Mouse (Mus musculus) forebrain, postnatal 0 days (tissue): ENCODE measurements around the gene Top2b. TPM values are rescaled to one million over a fixed set of nuclear protein-coding genes. Genes with fewer than 3 reads are reported as not detected.
A peak's percentile ranks its signal among the peaks of the same experiment; 100 is the strongest.

ENCODE experiments used
- ATAC-seq: fragments of 200-750 bp; cut with Nextera tagmentation; 2 replicates; pipeline ENCODE4 v1.8.0; 2017; ENCODE audit warnings: mild to moderate bottlenecking, moderate library complexity
- DNase-seq: peaks from one replicate; pipeline ENCODE4 v3.0.0-alpha.2; 2015
- H3K27ac ChIP-seq: fragments of 300-500 bp; sonication (generic); 2 replicates; pipeline ENCODE4 v1.5.1; 2014; ENCODE audit warnings: low read depth, mild to moderate bottlenecking, antibody characterized with exemption, low read length, moderate library complexity, mixed read lengths
- H3K27me3 ChIP-seq: fragments of 300-500 bp; sonication (generic); 2 replicates; pipeline ENCODE4 v1.6.1; 2014; ENCODE audit warnings: mild to moderate bottlenecking, low read length, mixed read lengths; ENCODE audit not compliant: insufficient read depth
- H3K36me3 ChIP-seq: fragments of 300-500 bp; sonication (generic); 2 replicates; pipeline ENCODE4 v1.6.1; 2014; ENCODE audit warnings: mild to moderate bottlenecking, moderate library complexity; ENCODE audit not compliant: insufficient read depth
- H3K4me1 ChIP-seq: fragments of 300-500 bp; sonication (generic); 2 replicates; pipeline ENCODE4 v1.6.1; 2014; ENCODE audit warnings: antibody characterized with exemption; ENCODE audit not compliant: insufficient read depth
- H3K4me2 ChIP-seq: fragments of 300-500 bp; sonication (generic); 2 replicates; pipeline ENCODE4 v1.6.1; 2014; ENCODE audit warnings: low read depth, mild to moderate bottlenecking, moderate library complexity
- H3K4me3 ChIP-seq: fragments of 300-500 bp; sonication (generic); 2 replicates; pipeline ENCODE4 v1.5.1; 2014; ENCODE audit warnings: low read depth, low read length, mixed read lengths
- H3K9ac ChIP-seq: fragments of 300-500 bp; sonication (generic); 2 replicates; pipeline ENCODE4 v1.6.1; 2014; ENCODE audit warnings: mild to moderate bottlenecking
- H3K9me3 ChIP-seq: fragments of 300-500 bp; sonication (generic); 2 replicates; pipeline ENCODE4 v1.6.1; 2016; ENCODE audit warnings: low read length
- CTCF ChIP-seq: sonication (generic); IDR thresholded peaks from 2 replicates; pipeline ENCODE4 v1.5.1; 2016; ENCODE audit warnings: antibody characterized with exemption, control low read depth, low read depth
- WGBS: fragments of 180-500 bp; shearing (Covaris S2); extraction: QIAGEN DNeasy Blood & Tissue Kit; methylation state at CpG from one replicate; pipeline ENCODE4 v1.1.7; 2014; 5-methylcytosine and 5-hydroxymethylcytosine counted together
- polyA plus RNA-seq: library from polyadenylated mRNA; unstranded; fragments of >200 nt; fragmentation: Nextera tagmentation; extraction: Ambion mirVana; gene quantifications from 2 replicates; pipeline ENCODE4 v1.2.1, GENCODE M21; 2015
- total RNA-seq: library from RNA; depleted of rRNA; stranded (reverse); fragments of >200 nt; gene quantifications from 2 replicates; pipeline ENCODE4 v1.2.3, GENCODE M21; 2014; rRNA removed

The Top2b gene
- 173 and 198 TPM in 2 replicates for total RNA-seq
- 45.0 and 52.8 TPM in 2 replicates for polyA plus RNA-seq

GRCm38 (mm10) chr14:16364878-16365337, at the start of gene Top2b:
Gene Top2b (plus strand): TSS chr14:16365179.
- no peak for TF ChIP-seq CTCF
- ATAC-seq, result peak; percentile 98

GRCm38 (mm10) chr14:16316715-16317114, 48.3 kb upstream of the Top2b start:
- ATAC-seq (no peak), DNase-seq (no peak)
- WGBS, result 85% methylated on average over 1 of the region's 1 CpGs
- no peak overlapping the region for H3K27ac ChIP-seq
- no peaks in the 10 kb centered on the region for H3K36me3 ChIP-seq
- no peak overlapping the region for H3K9ac ChIP-seq
- no peaks in the 10 kb centered on the region for H3K4me1 ChIP-seq
- H3K9me3 ChIP-seq, result no peaks in the 10 kb centered on the region
- TF ChIP-seq CTCF, result no peak
- H3K27me3 ChIP-seq, result no peaks in the 10 kb centered on the region
- H3K4me2 ChIP-seq, result no peak overlapping the region
- H3K4me3 ChIP-seq, result no peak overlapping the region

More at GRCm38 (mm10) chr14:16364878-16365337, at the start of gene Top2b:
- Histone ChIP-seq H3K9me3 (no peaks in the 10 kb centered on the region), H3K36me3 (no peaks in the 10 kb centered on the region), H3K27me3 (no peaks in the 10 kb centered on the region), H3K4me2 (peak within 1 kb of the TSS; percentile 85), H3K4me1 (peaks cover 11% of the 10 kb centered on the region; the same call in 1 of the 2 replicates), H3K27ac (peak within 1 kb of the TSS; percentile 98), H3K4me3 (peak within 1 kb of the TSS; percentile 82), H3K9ac (peak within 1 kb of the TSS; percentile 99)
- WGBS, result 0% methylated on average over 32 of the region's 32 CpGs
- DNase-seq, result peak; percentile 98

- Histone ChIP-seq H3K9me3 (no peaks in the 10 kb centered on the region), H3K4me1 (no peaks in the 10 kb centered on the region), H3K4me3 (no peak overlapping the region), H3K27ac (no peak overlapping the region), H3K36me3 (no peaks in the 10 kb centered on the region), H3K27me3 (no peaks in the 10 kb centered on the region), H3K9ac (no peak overlapping the region), H3K4me2 (no peak overlapping the region)
- no peak for DNase-seq
- 86% methylated on average over 2 of the region's 2 CpGs for WGBS
- TF ChIP-seq CTCF, result no peak
- no peak for ATAC-seq
Observed at GRCm38 (mm10) chr14:16319818-16320217, 45.2 kb upstream of the Top2b start.

- DNase-seq (no peak), ATAC-seq (no peak)
- Histone ChIP-seq H3K9ac (no peak overlapping the region), H3K27ac (no peak overlapping the region), H3K36me3 (no peaks in the 10 kb centered on the region), H3K27me3 (no peaks in the 10 kb centered on the region), H3K9me3 (no peaks in the 10 kb centered on the region), H3K4me2 (no peak overlapping the region), H3K4me1 (no peaks in the 10 kb centered on the region), H3K4me3 (no peak overlapping the region)
- TF ChIP-seq CTCF, result no peak
- 83% methylated on average over 4 of the region's 4 CpGs for WGBS
Observed at GRCm38 (mm10) chr14:16324394-16324793, 40.6 kb upstream of the Top2b start.

- ATAC-seq (no peak), DNase-seq (no peak)
- no peak for TF ChIP-seq CTCF
- Histone ChIP-seq H3K4me2 (no peak overlapping the region), H3K27me3 (no peaks in the 10 kb centered on the region), H3K4me3 (no peak overlapping the region), H3K27ac (no peak overlapping the region), H3K4me1 (no peaks in the 10 kb centered on the region), H3K9ac (no peak overlapping the region), H3K9me3 (no peaks in the 10 kb centered on the region), H3K36me3 (no peaks in the 10 kb centered on the region)
- WGBS, result 45% methylated on average over 1 of the region's 1 CpGs
Observed at GRCm38 (mm10) chr14:16325208-16325607, 39.8 kb upstream of the Top2b start.

- WGBS, result 3% methylated on average over 2 of the region's 2 CpGs
- H3K9me3 ChIP-seq, result no peaks in the 10 kb centered on the region
- no peak overlapping the region for H3K4me2 ChIP-seq
- no peak overlapping the region for H3K27ac ChIP-seq
- no peaks in the 10 kb centered on the region for H3K27me3 ChIP-seq
- no peak for TF ChIP-seq CTCF
- H3K9ac ChIP-seq, result no peak overlapping the region
- no peak overlapping the region for H3K4me3 ChIP-seq
- no peaks in the 10 kb centered on the region for H3K36me3 ChIP-seq
- ATAC-seq (peak; percentile 14; the same call in 1 of the 2 replicates), DNase-seq (no peak)
- H3K4me1 ChIP-seq, result no peaks in the 10 kb centered on the region
Observed at GRCm38 (mm10) chr14:16328531-16328930, 36.4 kb upstream of the Top2b start.

GRCm38 (mm10) chr14:16328959-16329480, 36.0 kb upstream of the Top2b start:
- no peak for TF ChIP-seq CTCF
- H3K9me3 ChIP-seq, result no peaks in the 10 kb centered on the region
- 19% methylated on average over 5 of the region's 5 CpGs for WGBS
- H3K4me2 ChIP-seq, result no peak overlapping the region
- H3K4me3 ChIP-seq, result no peak overlapping the region
- ATAC-seq, result no peak
- DNase-seq, result no peak
- no peaks in the 10 kb centered on the region for H3K27me3 ChIP-seq
- no peaks in the 10 kb centered on the region for H3K4me1 ChIP-seq
- H3K27ac ChIP-seq, result no peak overlapping the region
- no peaks in the 10 kb centered on the region for H3K36me3 ChIP-seq
- H3K9ac ChIP-seq, result no peak overlapping the region
